Mouse (Mus musculus) forebrain, embryonic 15.5 days (tissue): ENCODE results near the gene 1700123L14Rik. TPM values are rescaled to one million over a fixed set of nuclear protein-coding genes. Genes with fewer than 3 reads are reported as not detected.
"Not testable (repeated sequence)": the region's sequence is repeated elsewhere in the genome, so short reads cannot be mapped to it uniquely, and the experiment has no call there.

Source experiments
- ATAC-seq: fragments of 200-750 bp; cut with Nextera tagmentation; replicated peaks from 2 replicates; pipeline ENCODE4 v1.8.0; 2017; ENCODE audit warnings: mild to moderate bottlenecking, moderate TSS enrichment, moderate library complexity
- H3K27ac ChIP-seq: fragments of 300-500 bp; sonication (generic); replicated peaks from 2 replicates; pipeline ENCODE4 v1.5.1; 2015; ENCODE audit warnings: mild to moderate bottlenecking, inconsistent platforms
- H3K27me3 ChIP-seq: fragments of 300-500 bp; sonication (generic); 2 replicates; pipeline ENCODE4 v1.6.1; 2015; ENCODE audit warnings: inconsistent platforms
- H3K36me3 ChIP-seq: fragments of 300-500 bp; sonication (generic); 2 replicates; pipeline ENCODE4 v1.6.1; 2015; ENCODE audit warnings: mild to moderate bottlenecking, inconsistent platforms
- H3K4me1 ChIP-seq: fragments of 300-500 bp; sonication (generic); 2 replicates; pipeline ENCODE4 v1.6.1; 2015; ENCODE audit warnings: inconsistent platforms
- H3K4me2 ChIP-seq: fragments of 300-500 bp; sonication (generic); replicated peaks from 2 replicates; pipeline ENCODE4 v1.6.1; 2015; ENCODE audit warnings: mild to moderate bottlenecking, inconsistent platforms
- H3K4me3 ChIP-seq: fragments of 300-500 bp; sonication (generic); 2 replicates; pipeline ENCODE4 v1.5.1; 2015; ENCODE audit warnings: mild to moderate bottlenecking, inconsistent platforms
- H3K9ac ChIP-seq: fragments of 300-500 bp; sonication (generic); replicated peaks from 2 replicates; pipeline ENCODE4 v1.6.1; 2015; ENCODE audit warnings: mild to moderate bottlenecking, inconsistent platforms
- H3K9me3 ChIP-seq: fragments of 300-500 bp; sonication (generic); 2 replicates; pipeline ENCODE4 v1.6.1; 2016; ENCODE audit warnings: inconsistent platforms
- WGBS: fragments of 180-500 bp; shearing (Covaris S2); methylation state at CpG from one replicate; pipeline ENCODE4 v1.1.7; 2015; ENCODE audit warnings: mixed read lengths; 5-methylcytosine and 5-hydroxymethylcytosine counted together
- polyA plus RNA-seq: library from polyadenylated mRNA; unstranded; fragments of >200 nt; fragmentation: Nextera tagmentation; extraction: Ambion mirVana; gene quantifications from 2 replicates; pipeline ENCODE4 v1.2.1, GENCODE M21; 2015

The 1700123L14Rik gene
- 0.10 and 0.19 TPM in 2 replicates for polyA plus RNA-seq

GRCm38 (mm10) chr6:96165818-96166379 lies at the start of gene 1700123L14Rik:
TSS of gene 1700123L14Rik (minus strand) at chr6:96166243.
- Histone ChIP-seq H3K4me3 (no peak within 1 kb of the TSS), H3K36me3 (no peaks in the 10 kb centered on the region), H3K27me3 (no peaks in the 10 kb centered on the region), H3K4me1 (no peaks in the 10 kb centered on the region), H3K27ac (no peak within 1 kb of the TSS), H3K9me3 (no peaks in the 10 kb centered on the region), H3K4me2 (no peak within 1 kb of the TSS), H3K9ac (no peak within 1 kb of the TSS)
- WGBS: 85% methylated on average over 18 of the region's 18 CpGs
- ATAC-seq: no peak

DNA sequence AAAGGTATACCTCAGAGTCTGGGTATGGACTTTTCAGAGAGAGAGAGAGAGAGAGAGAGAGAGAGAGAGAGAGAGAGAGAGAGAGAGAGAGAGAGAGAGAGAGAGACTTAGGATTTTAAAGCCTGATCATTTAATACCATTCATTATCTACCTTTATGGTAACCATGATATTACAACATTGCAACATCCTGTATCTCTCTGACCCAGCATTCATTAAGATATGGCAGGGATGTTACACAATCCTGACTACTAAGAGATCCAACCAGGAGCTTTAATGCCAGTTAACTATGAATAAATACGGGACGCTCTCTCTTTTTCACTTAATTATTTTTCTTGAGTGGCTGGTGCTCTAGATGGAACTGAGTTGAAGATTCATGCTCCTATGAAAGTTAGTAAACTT lies 39.4 kb upstream of the 1700123L14Rik start:
- H3K36me3 ChIP-seq: no peaks in the 10 kb centered on the region
- H3K4me1 ChIP-seq: no peaks in the 10 kb centered on the region
- 95% methylated on average over 2 of the region's 2 CpGs for WGBS
- no peak for ATAC-seq
- no peak overlapping the region for H3K4me3 ChIP-seq
- H3K27me3 ChIP-seq: no peaks in the 10 kb centered on the region
- H3K9me3 ChIP-seq: no peaks in the 10 kb centered on the region
- no peak overlapping the region for H3K27ac ChIP-seq
- no peak overlapping the region for H3K4me2 ChIP-seq
- no peak overlapping the region for H3K9ac ChIP-seq

GRCm38 (mm10) chr6:96198991-96199390 lies 32.9 kb upstream of the 1700123L14Rik start:
- not testable (repeated sequence) for H3K4me3 ChIP-seq, ATAC-seq, H3K27me3 ChIP-seq, H3K27ac ChIP-seq, H3K4me2 ChIP-seq, H3K9me3 ChIP-seq, H3K36me3 ChIP-seq, H3K4me1 ChIP-seq, H3K9ac ChIP-seq
- WGBS: 95% methylated on average over 2 of the region's 2 CpGs

DNA sequence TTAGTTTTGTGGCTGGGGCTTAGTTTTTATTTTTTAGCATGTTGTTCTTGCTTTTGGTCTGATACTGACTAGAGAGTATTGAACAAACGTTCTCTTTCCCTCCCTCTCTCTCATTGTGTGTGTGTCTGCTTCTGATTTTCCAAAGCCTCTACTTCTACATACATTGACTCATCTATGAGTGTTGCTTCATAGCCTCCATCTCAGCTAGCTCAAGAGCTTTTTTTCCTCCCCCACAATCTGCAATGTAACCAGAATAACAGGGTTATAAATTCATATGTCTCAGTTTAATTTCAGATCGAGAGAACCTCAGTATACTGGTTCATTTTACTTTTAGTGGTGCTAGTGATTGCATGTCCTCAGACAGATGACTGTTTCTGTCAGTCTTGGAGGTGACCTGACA lies 20.5 kb upstream of the 1700123L14Rik start:
- 0 out of 2 replicates have a peak, but pooled peaks cover 5% of the 10 kb centered on the region for H3K4me1 ChIP-seq
- H3K27ac ChIP-seq: no peak overlapping the region
- no peak overlapping the region for H3K9ac ChIP-seq
- peaks cover 17% of the 10 kb centered on the region for H3K27me3 ChIP-seq
- no peaks in the 10 kb centered on the region for H3K36me3 ChIP-seq
- ATAC-seq: no peak
- H3K4me2 ChIP-seq: no peak overlapping the region
- no peaks in the 10 kb centered on the region for H3K9me3 ChIP-seq
- no peak overlapping the region for H3K4me3 ChIP-seq
- 84% methylated on average over 2 of the region's 2 CpGs for WGBS

DNA sequence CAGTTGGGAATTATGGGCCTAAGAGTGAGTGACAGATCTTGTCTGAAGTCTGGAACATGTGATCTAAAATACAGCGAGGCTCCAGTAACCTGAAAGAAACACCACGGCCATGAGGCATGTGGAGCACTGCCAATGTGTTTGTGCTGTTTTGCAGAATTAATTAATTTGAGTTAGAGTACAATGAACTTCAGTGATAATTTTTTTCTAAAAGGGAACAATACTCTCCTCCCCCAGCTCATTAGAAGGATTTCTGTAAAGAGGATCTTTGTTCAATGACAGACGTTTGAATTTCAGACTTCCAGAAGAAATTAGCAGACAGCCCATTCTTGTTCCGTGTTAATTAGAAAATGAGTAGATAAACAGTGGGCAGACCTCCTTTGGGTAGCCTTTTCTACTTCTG lies 17.3 kb upstream of the 1700123L14Rik start:
- no peak overlapping the region for H3K4me3 ChIP-seq
- H3K27me3 ChIP-seq: peaks cover 20% of the 10 kb centered on the region
- H3K4me2 ChIP-seq: no peak overlapping the region
- no peak overlapping the region for H3K9ac ChIP-seq
- H3K27ac ChIP-seq: no peak overlapping the region
- no peaks in the 10 kb centered on the region for H3K36me3 ChIP-seq
- H3K4me1 ChIP-seq: 0 out of 2 replicates have a peak, but pooled peaks cover 5% of the 10 kb centered on the region
- WGBS: 8% methylated on average over 4 of the region's 4 CpGs
- ATAC-seq: 0 out of 2 replicates have a peak, but pooled peaks have one; percentile 35
- H3K9me3 ChIP-seq: no peaks in the 10 kb centered on the region

- Histone ChIP-seq H3K4me1 (0 out of 2 replicates have a peak, but pooled peaks cover 2% of the 10 kb centered on the region), H3K4me3 (no peak overlapping the region), H3K27me3 (peaks cover 10% of the 10 kb centered on the region; the same call in 1 of the 2 replicates), H3K9ac (no peak overlapping the region), H3K27ac (no peak overlapping the region), H3K9me3 (no peaks in the 10 kb centered on the region), H3K4me2 (no peak overlapping the region), H3K36me3 (no peaks in the 10 kb centered on the region)
- ATAC-seq: no peak
Measured at GRCm38 (mm10) chr6:96178530-96178929, 12.5 kb upstream of the 1700123L14Rik start.

- Histone ChIP-seq H3K36me3 (no peaks in the 10 kb centered on the region), H3K9ac (no peak overlapping the region)
- WGBS: 91% methylated on average over 3 of the region's 3 CpGs
Measured at GRCm38 (mm10) chr6:96173681-96174080, 7.6 kb upstream of the 1700123L14Rik start.

DNA sequence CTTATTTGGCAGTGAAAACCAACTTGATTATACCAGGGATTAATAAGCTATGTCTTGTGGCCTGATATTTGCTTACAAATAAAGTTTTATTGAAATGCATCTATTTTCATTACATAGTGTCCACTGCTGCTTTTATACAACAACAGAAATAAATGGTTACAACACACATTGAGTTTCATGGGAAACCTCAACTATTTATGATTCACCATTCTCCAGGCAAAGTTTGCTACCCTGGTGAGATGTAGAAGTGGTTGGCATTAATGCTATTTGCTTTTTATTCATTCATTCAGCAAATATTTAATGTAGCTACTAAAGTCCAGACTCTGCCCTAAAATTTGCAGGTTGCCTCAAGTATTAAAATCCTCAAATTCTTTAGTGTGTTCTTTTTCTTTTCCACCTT lies 988 bp upstream of the 1700123L14Rik start:
- Histone ChIP-seq H3K4me3 (no peak overlapping the region), H3K27ac (no peak overlapping the region)
- no peak for ATAC-seq

More at GRCm38 (mm10) chr6:96173681-96174080, 7.6 kb upstream of the 1700123L14Rik start:
- Histone ChIP-seq H3K9me3 (no peaks in the 10 kb centered on the region), H3K4me2 (no peak overlapping the region), H3K4me1 (no peaks in the 10 kb centered on the region), H3K27me3 (peaks cover 5% of the 10 kb centered on the region; the same call in 1 of the 2 replicates), H3K4me3 (no peak overlapping the region), H3K27ac (no peak overlapping the region)
- no peak for ATAC-seq

DNA sequence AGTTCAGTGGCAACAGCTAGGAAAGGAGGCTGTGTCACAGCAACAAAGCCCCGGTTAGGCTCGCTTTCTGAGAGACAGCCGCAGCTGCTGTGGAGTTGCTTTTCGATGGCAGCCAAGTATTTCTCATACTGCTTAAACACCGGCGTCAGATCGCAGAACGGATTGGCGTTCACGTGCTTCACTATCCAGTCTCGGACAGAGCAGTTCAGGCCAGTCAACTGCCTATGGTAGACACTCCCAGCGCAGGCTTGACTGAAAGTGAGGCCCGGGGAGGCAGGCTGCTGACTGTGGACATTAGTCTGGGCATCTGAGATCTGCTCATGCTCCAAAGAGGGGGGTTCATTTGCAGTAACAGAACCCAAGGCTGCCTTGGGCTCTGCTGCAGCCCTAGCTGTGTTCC lies 640 bp downstream of the 1700123L14Rik start:
- H3K4me1 ChIP-seq: no peaks in the 10 kb centered on the region
- no peaks in the 10 kb centered on the region for H3K27me3 ChIP-seq
- ATAC-seq: no peak
- no peak overlapping the region for H3K9ac ChIP-seq
- 88% methylated on average over 13 of the region's 13 CpGs for WGBS
- H3K4me2 ChIP-seq: no peak overlapping the region
- H3K27ac ChIP-seq: no peak overlapping the region
- no peaks in the 10 kb centered on the region for H3K9me3 ChIP-seq
- H3K36me3 ChIP-seq: no peaks in the 10 kb centered on the region
- H3K4me3 ChIP-seq: no peak overlapping the region

More for the DNA sequence above, 988 bp upstream of the 1700123L14Rik start:
- H3K36me3 ChIP-seq: no peaks in the 10 kb centered on the region
- H3K9ac ChIP-seq: no peak overlapping the region
- no peaks in the 10 kb centered on the region for H3K4me1 ChIP-seq
- H3K9me3 ChIP-seq: no peaks in the 10 kb centered on the region
- no peak overlapping the region for H3K4me2 ChIP-seq
- no peaks in the 10 kb centered on the region for H3K27me3 ChIP-seq

DNA sequence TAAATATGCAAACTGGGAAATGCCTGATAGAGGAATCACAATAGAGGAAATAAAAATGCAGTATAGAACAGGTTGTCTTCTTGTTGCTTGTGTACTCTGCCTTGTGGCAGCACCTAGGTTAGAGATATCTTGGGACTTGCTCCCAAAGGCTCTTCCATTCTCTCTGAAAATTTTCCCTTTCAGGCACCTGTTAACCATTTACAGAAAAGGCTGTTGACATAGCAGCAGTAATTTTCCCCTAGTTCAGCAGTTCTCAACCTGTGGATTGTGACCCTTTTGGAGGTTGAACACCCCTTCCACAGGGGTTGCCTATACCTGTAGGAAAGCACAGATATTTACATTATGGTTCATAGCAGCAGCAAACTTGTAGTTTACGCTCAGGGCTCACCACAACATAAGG lies 22.7 kb downstream of the 1700123L14Rik start:
- WGBS: 97% methylated on average over 1 of the region's 1 CpGs
- Histone ChIP-seq H3K36me3 (no peaks in the 10 kb centered on the region), H3K27ac (no peak overlapping the region), H3K4me1 (no peaks in the 10 kb centered on the region), H3K9me3 (no peaks in the 10 kb centered on the region), H3K4me2 (no peak overlapping the region), H3K9ac (no peak overlapping the region), H3K27me3 (no peaks in the 10 kb centered on the region), H3K4me3 (no peak overlapping the region)
- no peak for ATAC-seq

DNA sequence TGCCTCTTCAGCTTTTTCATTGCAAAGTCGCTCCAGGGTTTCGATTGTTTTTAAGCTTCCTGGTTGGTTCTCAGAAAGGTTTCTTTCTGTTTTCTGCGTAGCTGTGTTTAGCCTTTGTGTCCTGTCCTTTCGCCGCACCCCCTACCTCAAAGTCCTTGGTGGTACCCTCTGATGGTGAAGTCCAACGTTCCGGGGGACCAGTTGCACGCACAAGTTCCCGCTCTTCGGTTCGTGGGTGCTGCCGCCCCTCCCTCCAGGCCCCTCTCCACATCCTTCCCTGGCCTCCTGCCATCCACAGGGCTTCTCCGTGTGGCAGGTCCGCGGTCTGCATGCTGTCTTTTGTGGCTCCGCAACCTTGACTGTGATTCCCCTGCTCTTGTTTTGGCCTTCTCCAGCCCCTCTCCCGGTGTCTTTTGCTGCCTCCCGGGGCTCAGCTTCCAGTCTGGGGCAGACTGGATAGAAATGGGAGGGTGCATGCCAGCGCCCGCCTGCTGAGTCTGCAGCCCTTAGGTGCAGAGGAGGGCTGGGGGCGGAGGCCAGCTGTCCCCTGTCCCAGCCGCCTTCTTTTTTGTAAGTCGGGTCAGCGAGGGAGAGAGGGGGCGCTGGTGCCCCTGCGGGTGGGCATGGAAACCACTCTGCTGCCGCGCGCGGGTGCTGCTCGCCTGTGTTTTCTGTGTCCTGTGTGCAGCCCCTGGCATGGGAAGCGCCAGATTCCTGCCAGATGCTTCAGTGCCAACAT lies 49.3 kb downstream of the 1700123L14Rik start:
- H3K9me3 ChIP-seq: no peaks in the 10 kb centered on the region
- under 1% methylated on average over 32 of the region's 32 CpGs for WGBS
- H3K27ac ChIP-seq: peak overlapping the region; percentile 36; the same call in 1 of the 2 replicates
- H3K9ac ChIP-seq: peak overlapping the region; percentile 56
- peaks cover 33% of the 10 kb centered on the region for H3K4me1 ChIP-seq
- peaks cover 10% of the 10 kb centered on the region; the same call in 1 of the 2 replicates for H3K27me3 ChIP-seq
- ATAC-seq: peak; percentile 80
- H3K4me3 ChIP-seq: peak overlapping the region; percentile 54
- no peaks in the 10 kb centered on the region for H3K36me3 ChIP-seq
- H3K4me2 ChIP-seq: peak overlapping the region; percentile 94

GRCm38 (mm10) chr6:96116148-96116533 lies 49.9 kb downstream of the 1700123L14Rik start:
- peaks cover 33% of the 10 kb centered on the region for H3K4me1 ChIP-seq
- WGBS: 9% methylated on average over 6 of the region's 6 CpGs
- no peaks in the 10 kb centered on the region for H3K36me3 ChIP-seq
- H3K4me3 ChIP-seq: peak overlapping the region; percentile 54
- peak overlapping the region; percentile 56; the same call in 1 of the 2 replicates for H3K9ac ChIP-seq
- H3K27me3 ChIP-seq: peaks cover 10% of the 10 kb centered on the region; the same call in 1 of the 2 replicates
- H3K4me2 ChIP-seq: peak overlapping the region; percentile 94
- 0 out of 2 replicates have a peak, but pooled peaks have one; percentile 38 for ATAC-seq
- H3K27ac ChIP-seq: no peak overlapping the region
- H3K9me3 ChIP-seq: no peaks in the 10 kb centered on the region
